Mouse (Mus musculus) heart, adult 2 months (tissue): ENCODE results near the gene Olfr834. TPM values are rescaled to one million over a fixed set of nuclear protein-coding genes. Genes with fewer than 3 reads are reported as not detected.

Experiments
- DNase-seq, 2 experiments: peaks; one replicate each; pipeline ENCODE4 v3.0.0; 2021
- H3K27ac ChIP-seq: fragments of 200-600 bp; 2 replicates; pipeline ENCODE4 v1.8.1; 2022
- H3K27me3 ChIP-seq: fragments of 200-500 bp; 2 replicates; pipeline ENCODE4 v1.6.1; 2012; ENCODE audit warnings: mild to moderate bottlenecking, low read length, inconsistent platforms, mixed read lengths; ENCODE audit not compliant: control insufficient read depth, insufficient read depth
- H3K36me3 ChIP-seq: fragments of 200-500 bp; 2 replicates; pipeline ENCODE4 v1.6.1; 2012; ENCODE audit warnings: low read length, inconsistent platforms; ENCODE audit not compliant: control insufficient read depth, insufficient read depth
- H3K4me1 ChIP-seq: fragments of 200-500 bp; 2 replicates; pipeline ENCODE4 v1.6.1; 2011; ENCODE audit warnings: low read length; ENCODE audit not compliant: control insufficient read depth, insufficient read depth
- H3K4me3 ChIP-seq: fragments of 200-600 bp; 2 replicates; pipeline ENCODE4 v1.8.1; 2022
- H3K79me2 ChIP-seq: fragments of 200-500 bp; replicated peaks from 2 replicates; pipeline ENCODE4 v1.6.1; 2012; ENCODE audit warnings: mild to moderate bottlenecking, inconsistent platforms, low read length, moderate library complexity, mixed read lengths; ENCODE audit not compliant: control insufficient read depth, insufficient read depth
- H3K9ac ChIP-seq: fragments of 200-500 bp; 2 replicates; pipeline ENCODE4 v1.6.1; 2012; ENCODE audit warnings: low read depth, mild to moderate bottlenecking, control low read depth, inconsistent platforms, low read length, mixed read lengths
- CTCF ChIP-seq: fragments of 200-600 bp; IDR thresholded peaks from 2 replicates; pipeline ENCODE4 v1.8.1; 2022; ENCODE audit warnings: antibody characterized with exemption, mild to moderate bottlenecking, moderate library complexity
- EP300 ChIP-seq: fragments of 200-500 bp; IDR thresholded peaks from 2 replicates; pipeline ENCODE4 v1.6.1; 2011; ENCODE audit warnings: low read depth, low read length, control low read depth; ENCODE audit not compliant: insufficient read depth
- POLR2A ChIP-seq: fragments of 200-500 bp; IDR thresholded peaks from 2 replicates; pipeline ENCODE4 v1.6.1; 2011; ENCODE audit warnings: mild to moderate bottlenecking, low read depth, low read length, control low read depth; ENCODE audit not compliant: insufficient read depth
- WGBS: fragments of 180-500 bp; shearing (Covaris S2); methylation state at CpG from one replicate; pipeline ENCODE4 v1.1.7; 2018; 5-methylcytosine and 5-hydroxymethylcytosine counted together
- intact Hi-C: fragments of 180-260 bp; cut with DNase I; formaldehyde crosslinking; loops from one replicate; pipeline ENCODE4 v1.15.1; 2025
- long read RNA-seq: library from polyadenylated mRNA; stranded (forward); transcript quantifications from one replicate; pipeline ENCODE4 v2.0.0, GENCODE M21; 2021
- polyA plus RNA-seq: library from polyadenylated mRNA; depleted of rRNA; stranded (reverse); fragments of >200 nt; gene quantifications from 2 replicates; pipeline ENCODE4 v1.2.3, GENCODE M21; 2012; rRNA removed
- total RNA-seq, 2 experiments: library from RNA; stranded (reverse); gene quantifications; 2 replicates each; pipeline ENCODE4 v1.2.3; 2021

Gene Olfr834
- total RNA-seq (not detected), polyA plus RNA-seq (not detected in 2 replicates)
- long read RNA-seq = 0 reads

DNA sequence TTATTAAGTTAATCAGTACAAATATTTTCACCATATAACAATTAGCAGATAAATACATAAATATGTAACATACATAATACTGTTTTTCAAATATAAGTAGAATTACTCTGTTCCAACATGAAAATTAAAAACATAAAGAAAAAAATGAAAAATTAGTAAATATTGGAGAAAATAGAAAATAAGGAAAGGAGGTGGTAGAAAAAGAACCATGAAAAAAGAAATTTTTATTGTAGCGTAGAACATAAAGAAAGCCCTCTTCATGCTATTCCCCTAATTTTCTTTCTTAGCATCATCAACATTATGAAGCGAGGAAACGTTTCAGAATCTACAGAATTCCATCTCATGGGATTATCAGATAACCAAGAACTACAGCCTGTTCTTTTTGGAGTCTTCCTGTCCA lies at the start of gene Olfr834:
Gene Olfr834, plus strand, starts transcription at position 301 of the 400 bp plus-strand sequence.
- WGBS = 74% methylated on average over 3 of the region's 3 CpGs
- Histone ChIP-seq H3K4me3 (no peak within 1 kb of the TSS), H3K4me1 (no peaks in the 10 kb centered on the region), H3K27ac (no peak within 1 kb of the TSS), H3K79me2 (no peaks in the 10 kb centered on the region), H3K9ac (no peak within 1 kb of the TSS), H3K27me3 (no peaks in the 10 kb centered on the region), H3K36me3 (no peaks in the 10 kb centered on the region)
- DNase-seq = no peak
- no peak for TF ChIP-seq EP300
- TF ChIP-seq POLR2A = no peak
- intact Hi-C loops = no loop called here

DNA sequence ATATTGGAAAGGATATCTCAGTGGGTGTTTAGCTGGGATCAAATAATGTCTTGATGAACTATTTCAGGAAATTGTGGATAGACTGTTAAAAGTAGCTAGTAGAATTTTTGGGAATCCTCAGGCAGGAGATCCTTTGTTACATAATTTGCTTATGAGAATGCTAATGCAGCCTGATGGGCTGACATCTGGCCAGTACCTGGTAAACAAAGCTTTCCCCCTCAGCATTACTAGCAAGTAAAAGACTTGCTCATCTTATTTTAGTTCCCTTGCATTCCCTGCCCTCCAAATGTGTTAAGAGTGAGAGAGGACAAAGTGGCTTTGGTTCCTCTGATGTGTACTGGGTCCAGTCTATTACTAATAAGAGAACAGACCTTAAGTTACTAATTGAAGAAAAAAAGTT lies 25.8 kb upstream of the Olfr834 start:
- H3K79me2 ChIP-seq = no peaks in the 10 kb centered on the region
- H3K36me3 ChIP-seq = no peaks in the 10 kb centered on the region
- H3K9ac ChIP-seq = no peak overlapping the region
- H3K4me3 ChIP-seq = no peak overlapping the region
- TF ChIP-seq CTCF (no peak), POLR2A (no peak), EP300 (no peak)
- H3K27me3 ChIP-seq = no peaks in the 10 kb centered on the region
- H3K4me1 ChIP-seq = no peaks in the 10 kb centered on the region
- no peak for DNase-seq
- H3K27ac ChIP-seq = no peak overlapping the region
- intact Hi-C loops = loop anchor here (2.0 kb wide), 1 partner anchor 43 kb away; no protein-coding TSS in a partner anchor

DNA sequence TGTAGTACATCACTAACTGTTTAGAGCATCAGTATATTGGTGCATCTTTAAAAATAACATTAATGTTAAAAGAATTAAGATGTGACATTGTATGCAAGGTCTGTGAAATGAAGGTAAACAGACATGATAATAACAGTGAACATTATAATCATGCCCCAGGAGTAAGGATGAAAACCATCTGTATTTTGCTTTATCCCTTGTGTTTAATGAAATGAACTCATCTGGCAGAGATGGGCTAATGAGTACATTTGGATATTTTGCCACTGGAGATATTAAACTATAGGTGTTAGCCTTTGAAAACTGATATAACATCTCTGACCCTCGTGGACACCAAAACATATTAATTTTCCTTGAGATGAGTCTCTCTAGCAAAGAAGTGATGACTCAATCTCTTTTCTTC lies 44.6 kb downstream of the Olfr834 start, which contains the start of gene Olfr835:
Gene Olfr835, plus strand, starts transcription at position 301 of the 400 bp plus-strand sequence.
- no peak for TF ChIP-seq EP300
- no peak for TF ChIP-seq CTCF
- no peak for TF ChIP-seq POLR2A
- Histone ChIP-seq H3K4me1 (no peaks in the 10 kb centered on the region), H3K27me3 (no peaks in the 10 kb centered on the region), H3K79me2 (no peaks in the 10 kb centered on the region), H3K27ac (no peak within 1 kb of the TSS), H3K36me3 (no peaks in the 10 kb centered on the region), H3K9ac (no peak within 1 kb of the TSS), H3K4me3 (no peak within 1 kb of the TSS)
- intact Hi-C loops = no loop called here
- no peak for DNase-seq
- WGBS = 38% methylated on average over 1 of the region's 1 CpGs

Other genes starting within 250 kb of the Olfr834 start
- not detected for gene Olfr24, start 224.0 kb upstream of the Olfr834 start, total RNA-seq
- not detected in 2 replicates for gene Olfr24, start 224.0 kb upstream of the Olfr834 start, polyA plus RNA-seq
- gene Olfr828, start 168.5 kb upstream of the Olfr834 start, total RNA-seq = not detected
- not detected in 2 replicates for gene Olfr828, start 168.5 kb upstream of the Olfr834 start, polyA plus RNA-seq
- gene Olfr829, start 133.1 kb upstream of the Olfr834 start, total RNA-seq = not detected
- gene Olfr829, start 133.1 kb upstream of the Olfr834 start, polyA plus RNA-seq = not detected in 2 replicates
- not detected for gene Olfr830, start 113.3 kb upstream of the Olfr834 start, total RNA-seq
- gene Olfr830, start 113.3 kb upstream of the Olfr834 start, polyA plus RNA-seq = not detected in 2 replicates
- not detected for gene Olfr832, start 50.9 kb upstream of the Olfr834 start, total RNA-seq
- gene Olfr832, start 50.9 kb upstream of the Olfr834 start, polyA plus RNA-seq = not detected in 2 replicates
- not detected for gene Olfr835, start 44.7 kb downstream of the Olfr834 start, total RNA-seq
- not detected in 2 replicates for gene Olfr835, start 44.7 kb downstream of the Olfr834 start, polyA plus RNA-seq
- gene Olfr836, start 132.4 kb downstream of the Olfr834 start, total RNA-seq = not detected
- not detected in 2 replicates for gene Olfr836, start 132.4 kb downstream of the Olfr834 start, polyA plus RNA-seq
- gene Olfr837, start 148.3 kb downstream of the Olfr834 start, total RNA-seq = not detected
- gene Olfr837, start 148.3 kb downstream of the Olfr834 start, polyA plus RNA-seq = not detected in 2 replicates
- gene Olfr839-ps1, start 189.3 kb downstream of the Olfr834 start, total RNA-seq = not detected
- gene Olfr839-ps1, start 189.3 kb downstream of the Olfr834 start, polyA plus RNA-seq = not detected in 2 replicates